Mouse (Mus musculus): ENCODE measurements at regions not wholly inside any gene's neighbourhood (a gene's known extent, or its start where the extent isn't known, plus 50 kb on each side); places are given as distances from the start of the nearest gene placed in this dataset.
A peak's percentile ranks its signal among the peaks of the same experiment; 100 is the strongest.

- Histone ChIP-seq H3K4me1 (replicated peaks; ENCODE audit: control insufficient read depth, insufficient read depth, low read length) (peaks cover 4% of the 10 kb centered on the region; the same call in 1 of the 2 replicates), H3K27me3 (ENCODE audit: control insufficient read depth, insufficient read depth, low read length) (no peaks in the 10 kb centered on the region), H3K9ac (ENCODE audit: low read depth, low read length) (no peak overlapping the region), H3K9me3 (ENCODE audit: control insufficient read depth, low read length) (no peaks in the 10 kb centered on the region), H3K4me2 (replicated peaks; ENCODE audit: low read depth, low read length) (no peak overlapping the region), H3K27ac (ENCODE audit: low read depth, low read length) (no peak overlapping the region), H3K4me3 (ENCODE audit: low read depth, low read length) (no peak overlapping the region), H3K36me3 (ENCODE audit: control insufficient read depth, insufficient read depth, low read length) (no peaks in the 10 kb centered on the region)
- DNase-seq (ENCODE audit: low spot score), result no peak
- ATAC-seq (ENCODE audit: low FRiP score), result no peak
- WGBS, result 79% methylated on average over 6 of the region's 6 CpGs
Observed at GRCm38 (mm10) chr9:61601911-61602310, 229.7 kb downstream of the Tle3 start.

DNA sequence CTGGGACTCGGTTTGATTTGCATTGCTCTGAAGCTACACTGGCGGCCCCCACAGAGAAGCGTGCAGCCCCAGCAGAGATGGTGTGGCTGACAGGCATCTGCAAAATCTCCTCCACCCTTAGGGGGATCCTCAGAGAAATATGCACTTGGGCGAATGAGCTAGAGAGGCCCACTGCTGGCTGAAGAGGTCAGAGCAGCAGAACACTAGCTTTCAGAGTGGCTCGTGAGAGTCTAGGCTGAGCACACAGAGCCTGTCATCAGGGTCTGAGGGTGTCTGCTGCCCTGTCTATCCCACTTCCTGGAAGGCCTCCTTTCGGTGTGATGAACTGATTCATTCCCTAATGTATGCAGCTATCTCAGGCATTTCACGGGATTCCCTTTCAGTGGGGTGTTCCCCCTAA, 225.1 kb downstream of the Tle3 start:
- 21% methylated on average over 7 of the region's 7 CpGs for WGBS
- Histone ChIP-seq H3K4me2 (replicated peaks; ENCODE audit: low read depth, low read length) (no peak overlapping the region), H3K9ac (ENCODE audit: low read depth, low read length) (no peak overlapping the region), H3K4me1 (replicated peaks; ENCODE audit: control insufficient read depth, insufficient read depth, low read length) (no peaks in the 10 kb centered on the region; the same call in 1 of the 2 replicates), H3K27ac (ENCODE audit: low read depth, low read length) (no peak overlapping the region), H3K36me3 (ENCODE audit: control insufficient read depth, insufficient read depth, low read length) (no peaks in the 10 kb centered on the region), H3K4me3 (ENCODE audit: low read depth, low read length) (no peak overlapping the region), H3K27me3 (ENCODE audit: control insufficient read depth, insufficient read depth, low read length) (no peaks in the 10 kb centered on the region), H3K9me3 (ENCODE audit: control insufficient read depth, low read length) (no peaks in the 10 kb centered on the region)
- DNase-seq (ENCODE audit: low spot score) (no peak), ATAC-seq (ENCODE audit: low FRiP score) (no peak)

DNA sequence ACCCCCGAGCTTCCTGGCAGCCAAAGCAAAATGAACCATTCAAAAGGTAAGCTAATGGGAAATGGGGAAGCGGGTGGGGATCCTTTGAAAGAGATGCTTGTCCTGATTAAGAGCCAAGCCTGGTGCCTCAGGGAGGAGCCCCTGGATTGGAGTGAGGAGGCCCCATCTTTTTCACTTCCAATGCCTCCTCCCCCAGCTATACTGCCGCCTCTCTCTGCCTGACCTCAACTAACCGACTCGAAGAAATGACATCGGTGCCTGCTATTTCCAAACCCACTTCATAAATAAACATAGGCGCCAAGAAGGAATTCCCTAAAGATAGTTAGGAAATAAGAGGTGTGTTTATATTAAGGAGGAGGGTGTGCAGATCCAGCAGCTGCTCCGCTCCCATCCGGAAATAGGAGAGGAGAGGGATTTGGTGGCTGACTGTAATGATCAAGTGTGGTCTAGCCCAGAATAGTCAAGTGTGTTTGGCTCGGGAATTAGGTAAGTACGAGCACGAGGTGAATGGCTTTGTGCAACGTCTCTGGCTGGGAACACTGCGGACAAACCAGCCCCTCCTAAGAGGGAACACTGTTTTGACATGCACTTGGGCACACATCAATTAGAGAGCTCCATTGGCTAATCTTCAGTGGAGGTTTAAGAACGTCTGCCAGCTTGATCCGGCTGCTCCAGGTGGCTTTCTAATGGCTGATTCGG, 224.4 kb downstream of the Tle3 start:
- no peak for ATAC-seq (ENCODE audit: low FRiP score)
- no peaks in the 10 kb centered on the region for H3K27me3 ChIP-seq (ENCODE audit: control insufficient read depth, insufficient read depth, low read length)
- WGBS, result 56% methylated on average over 17 of the region's 17 CpGs
- no peak overlapping the region for H3K9ac ChIP-seq (ENCODE audit: low read depth, low read length)
- no peak for DNase-seq (ENCODE audit: low spot score)
- H3K9me3 ChIP-seq (ENCODE audit: control insufficient read depth, low read length), result no peaks in the 10 kb centered on the region
- H3K4me2 ChIP-seq (replicated peaks; ENCODE audit: low read depth, low read length), result no peak overlapping the region
- no peaks in the 10 kb centered on the region; the same call in 1 of the 2 replicates for H3K4me1 ChIP-seq (replicated peaks; ENCODE audit: control insufficient read depth, insufficient read depth, low read length)
- no peak overlapping the region for H3K27ac ChIP-seq (ENCODE audit: low read depth, low read length)
- no peak overlapping the region for H3K4me3 ChIP-seq (ENCODE audit: low read depth, low read length)
- H3K36me3 ChIP-seq (ENCODE audit: control insufficient read depth, insufficient read depth, low read length), result no peaks in the 10 kb centered on the region

DNA sequence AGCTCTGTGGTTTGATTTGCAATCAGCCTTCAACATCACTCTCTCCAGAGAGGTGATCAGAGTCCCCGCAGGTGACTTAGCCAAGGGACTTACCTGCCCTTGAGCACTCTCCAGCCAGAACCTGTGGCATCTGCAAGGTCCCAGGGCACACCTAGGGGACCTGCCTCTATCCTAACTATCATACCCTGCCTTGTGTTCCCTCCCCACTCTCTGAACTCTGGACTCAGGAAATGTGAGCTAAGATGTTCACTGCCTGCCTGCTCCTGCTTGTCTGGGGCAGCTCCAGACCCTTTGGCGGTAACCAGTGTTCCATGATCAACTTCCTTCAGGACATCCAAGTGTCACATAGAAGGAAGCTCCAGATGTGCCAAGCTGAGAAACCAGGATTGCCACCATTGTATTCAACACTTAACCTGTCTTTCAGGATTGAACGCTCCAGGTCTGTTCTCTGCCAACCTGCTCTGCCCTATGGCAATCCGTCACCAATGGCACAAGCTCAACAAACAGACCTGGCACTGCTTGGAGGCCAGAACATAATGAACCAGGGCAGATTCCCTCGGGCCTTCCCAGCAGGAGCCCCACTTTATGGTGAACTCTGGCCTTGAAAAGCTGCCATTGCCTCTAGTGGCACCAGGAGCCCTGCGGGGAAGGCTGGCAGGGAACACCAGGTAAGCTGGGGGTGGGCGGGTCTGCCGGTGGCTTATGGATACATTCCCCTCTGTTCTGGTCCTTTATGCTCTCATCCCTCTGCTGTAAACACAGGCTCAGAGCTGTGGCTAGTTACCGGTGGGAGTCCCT, 223.2 kb downstream of the Tle3 start:
- H3K27ac ChIP-seq (ENCODE audit: low read depth, low read length), result no peak overlapping the region
- no peaks in the 10 kb centered on the region for H3K9me3 ChIP-seq (ENCODE audit: control insufficient read depth, low read length)
- H3K9ac ChIP-seq (ENCODE audit: low read depth, low read length), result no peak overlapping the region
- H3K4me2 ChIP-seq (replicated peaks; ENCODE audit: low read depth, low read length), result no peak overlapping the region
- no peak for DNase-seq (ENCODE audit: low spot score)
- H3K4me3 ChIP-seq (ENCODE audit: low read depth, low read length), result no peak overlapping the region
- no peaks in the 10 kb centered on the region for H3K36me3 ChIP-seq (ENCODE audit: control insufficient read depth, insufficient read depth, low read length)
- no peak for ATAC-seq (ENCODE audit: low FRiP score)
- no peaks in the 10 kb centered on the region for H3K27me3 ChIP-seq (ENCODE audit: control insufficient read depth, insufficient read depth, low read length)
- 69% methylated on average over 9 of the region's 9 CpGs for WGBS
- H3K4me1 ChIP-seq (replicated peaks; ENCODE audit: control insufficient read depth, insufficient read depth, low read length), result no peaks in the 10 kb centered on the region; the same call in 1 of the 2 replicates

GRCm38 (mm10) chr9:61593991-61594390, 221.8 kb downstream of the Tle3 start:
- no peak overlapping the region for H3K4me3 ChIP-seq (ENCODE audit: low read depth, low read length)
- no peaks in the 10 kb centered on the region for H3K36me3 ChIP-seq (ENCODE audit: control insufficient read depth, insufficient read depth, low read length)
- H3K9me3 ChIP-seq (ENCODE audit: control insufficient read depth, low read length), result no peaks in the 10 kb centered on the region
- H3K9ac ChIP-seq (ENCODE audit: low read depth, low read length), result no peak overlapping the region
- no peak overlapping the region for H3K4me2 ChIP-seq (replicated peaks; ENCODE audit: low read depth, low read length)
- H3K4me1 ChIP-seq (replicated peaks; ENCODE audit: control insufficient read depth, insufficient read depth, low read length), result no peaks in the 10 kb centered on the region; the same call in 1 of the 2 replicates
- ATAC-seq (ENCODE audit: low FRiP score) (no peak), DNase-seq (ENCODE audit: low spot score) (no peak)
- WGBS, result 78% methylated on average over 6 of the region's 6 CpGs
- H3K27me3 ChIP-seq (ENCODE audit: control insufficient read depth, insufficient read depth, low read length), result no peaks in the 10 kb centered on the region
- H3K27ac ChIP-seq (ENCODE audit: low read depth, low read length), result no peak overlapping the region; the same call in 1 of the 2 replicates

- DNase-seq (ENCODE audit: low spot score) (no peak), ATAC-seq (ENCODE audit: low FRiP score) (no peak)
- Histone ChIP-seq H3K4me3 (ENCODE audit: low read depth, low read length) (no peak overlapping the region), H3K27ac (ENCODE audit: low read depth, low read length) (no peak overlapping the region), H3K9ac (ENCODE audit: low read depth, low read length) (no peak overlapping the region), H3K4me1 (replicated peaks; ENCODE audit: control insufficient read depth, insufficient read depth, low read length) (no peaks in the 10 kb centered on the region), H3K36me3 (ENCODE audit: control insufficient read depth, insufficient read depth, low read length) (no peaks in the 10 kb centered on the region), H3K9me3 (ENCODE audit: control insufficient read depth, low read length) (no peaks in the 10 kb centered on the region), H3K4me2 (replicated peaks; ENCODE audit: low read depth, low read length) (no peak overlapping the region), H3K27me3 (ENCODE audit: control insufficient read depth, insufficient read depth, low read length) (no peaks in the 10 kb centered on the region)
- WGBS, result 85% methylated on average over 10 of the region's 10 CpGs
Observed at GRCm38 (mm10) chr9:61589727-61590299, 217.6 kb downstream of the Tle3 start.

- H3K4me1 ChIP-seq (replicated peaks; ENCODE audit: control insufficient read depth, insufficient read depth, low read length), result no peaks in the 10 kb centered on the region
- no peaks in the 10 kb centered on the region for H3K36me3 ChIP-seq (ENCODE audit: control insufficient read depth, insufficient read depth, low read length)
- H3K9ac ChIP-seq (ENCODE audit: low read depth, low read length), result no peak overlapping the region
- peak overlapping the region; percentile 39; the same call in 1 of the 2 replicates for H3K27ac ChIP-seq (ENCODE audit: low read depth, low read length)
- no peak overlapping the region for H3K4me3 ChIP-seq (ENCODE audit: low read depth, low read length)
- no peak for DNase-seq (ENCODE audit: low spot score)
- no peak for ATAC-seq (ENCODE audit: low FRiP score)
- H3K4me2 ChIP-seq (replicated peaks; ENCODE audit: low read depth, low read length), result no peak overlapping the region
- 79% methylated on average over 21 of the region's 21 CpGs for WGBS
- no peaks in the 10 kb centered on the region for H3K9me3 ChIP-seq (ENCODE audit: control insufficient read depth, low read length)
- H3K27me3 ChIP-seq (ENCODE audit: control insufficient read depth, insufficient read depth, low read length), result no peaks in the 10 kb centered on the region
Observed at GRCm38 (mm10) chr9:61583281-61584072, 211.3 kb downstream of the Tle3 start.

DNA sequence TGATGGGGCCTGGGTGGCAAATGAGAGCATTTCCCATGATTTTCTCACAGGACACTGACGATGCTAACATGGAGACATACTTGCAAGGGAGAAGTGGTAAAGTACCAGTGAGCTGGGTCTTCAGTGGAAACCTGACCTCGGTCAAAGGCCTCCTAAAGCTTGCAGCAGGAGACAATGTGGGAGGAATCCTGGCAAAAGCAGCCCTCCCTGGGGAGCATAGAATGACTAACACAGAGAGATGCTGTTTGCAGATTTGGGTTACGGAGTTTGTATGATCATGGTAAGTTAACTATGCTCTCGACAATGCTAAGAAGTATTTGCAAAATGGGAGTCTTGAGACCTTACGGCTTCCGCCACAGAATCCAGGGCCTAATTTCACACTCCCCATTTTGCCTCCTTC, 208.9 kb downstream of the Tle3 start:
- DNase-seq (ENCODE audit: low spot score), result no peak
- no peak overlapping the region for H3K4me2 ChIP-seq (replicated peaks; ENCODE audit: low read depth, low read length)
- H3K4me1 ChIP-seq (replicated peaks; ENCODE audit: control insufficient read depth, insufficient read depth, low read length), result no peaks in the 10 kb centered on the region

More for the DNA sequence above, 208.9 kb downstream of the Tle3 start:
- Histone ChIP-seq H3K9me3 (ENCODE audit: control insufficient read depth, low read length) (no peaks in the 10 kb centered on the region), H3K27ac (ENCODE audit: low read depth, low read length) (no peak overlapping the region), H3K9ac (ENCODE audit: low read depth, low read length) (no peak overlapping the region), H3K4me3 (ENCODE audit: low read depth, low read length) (no peak overlapping the region), H3K27me3 (ENCODE audit: control insufficient read depth, insufficient read depth, low read length) (no peaks in the 10 kb centered on the region), H3K36me3 (ENCODE audit: control insufficient read depth, insufficient read depth, low read length) (no peaks in the 10 kb centered on the region)
- ATAC-seq (ENCODE audit: low FRiP score), result no peak
- 85% methylated on average over 6 of the region's 6 CpGs for WGBS

Data from hindbrain, embryonic 11.5 days (tissue).